Mouse (Mus musculus) myocyte (in vitro differentiated cells): ENCODE measurements around the gene Tmem150a.

Experiments
- POLR2A ChIP-seq: IDR thresholded peaks from one replicate; pipeline ENCODE4 v1.6.1; 2011; ENCODE audit warnings: low read depth, mild to moderate bottlenecking, control low read depth, moderate library complexity; ENCODE audit not compliant: insufficient read length
- TCF3 ChIP-seq: IDR thresholded peaks from one replicate; pipeline ENCODE4 v1.6.1; 2011; ENCODE audit warnings: low read depth, control low read depth; ENCODE audit not compliant: insufficient read length
- USF1 ChIP-seq: IDR thresholded peaks from one replicate; pipeline ENCODE4 v1.6.1; 2011; ENCODE audit warnings: low read depth, mild to moderate bottlenecking, control low read depth, moderate library complexity

- TF ChIP-seq USF1 (no peak), POLR2A (no peak), TCF3 (no peak)
These were observed 15.9 kb downstream of the Tmem150a start for GRCm38 (mm10) chr6:72371147-72371546.
